Mouse (Mus musculus): Measurements from ENCODE around the gene Gdap1l1.

DNA sequence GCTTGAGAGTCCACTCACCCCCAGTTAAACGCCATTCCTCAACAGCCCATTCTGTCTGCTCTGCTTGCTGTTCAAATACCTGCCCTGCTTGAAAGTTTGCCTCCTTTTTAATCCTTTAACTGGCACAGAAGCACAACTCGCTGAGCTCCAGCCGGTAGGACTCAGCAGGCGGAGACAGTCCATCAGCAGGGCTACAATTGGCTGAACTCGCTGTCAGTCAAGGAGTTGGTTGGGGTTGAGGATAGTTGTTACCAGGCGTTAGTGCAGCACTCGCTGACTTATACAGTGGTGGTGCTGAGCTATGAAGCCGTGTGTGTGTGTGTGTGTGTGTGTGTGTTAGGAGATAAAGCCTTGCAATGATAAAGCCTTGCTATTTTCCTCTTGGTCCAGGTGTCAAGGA is 22.3 kb downstream of the Gdap1l1 start:
- TF ChIP-seq CTCF (IDR thresholded peaks at IDR 0.05) (no peak), POLR2A (IDR thresholded peaks at IDR 0.05; ENCODE audit: insufficient read depth, low read depth, low read length) (no peak), EP300 (IDR thresholded peaks at IDR 0.05; ENCODE audit: insufficient read depth, low read depth, low read length) (no peak)

All from heart, adult 2 months (tissue).